Mouse (Mus musculus): ENCODE results near the gene Mamstr. TPM values are rescaled to one million over a fixed set of nuclear protein-coding genes. Genes with fewer than 3 reads are reported as not detected.

Mamstr gene
- polyA plus RNA-seq, 1 experiment: 2.5 TPM

DNA sequence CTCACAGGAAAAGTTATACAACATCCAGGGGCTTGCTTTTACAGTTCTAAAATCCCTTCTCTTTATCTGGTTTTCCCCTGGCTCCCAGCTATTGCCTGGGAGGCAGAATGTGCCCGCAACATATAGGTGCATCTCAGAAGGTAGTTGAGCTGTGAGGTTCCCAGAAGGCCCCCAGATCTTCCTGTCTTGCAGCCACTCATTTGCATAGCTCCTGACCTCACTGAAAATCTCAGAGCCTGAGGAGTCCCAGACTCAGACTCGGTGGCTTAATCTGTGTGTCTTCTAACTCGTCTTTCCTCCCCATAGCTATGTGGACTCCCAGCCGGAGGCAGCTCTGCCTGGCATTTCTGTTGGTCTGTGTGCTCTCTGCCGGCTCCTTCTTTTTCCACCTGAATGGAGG lies 21.5 kb upstream of the Mamstr start:
- TF ChIP-seq CTCF (IDR thresholded peaks at IDR 0.05; ENCODE audit: extremely low read depth, insufficient read depth, insufficient read length, insufficient replicate concordance): no peak
- no peak for TF ChIP-seq POLR2A (IDR thresholded peaks at IDR 0.05; ENCODE audit: low read depth, low read length)
- WGBS: 72% methylated on average over 5 of the region's 5 CpGs
- H3K4me1 ChIP-seq (ENCODE audit: control insufficient read depth, insufficient read depth, insufficient read length): no peaks in the 10 kb centered on the region; the same call in 1 of the 2 replicates
- H3K27ac ChIP-seq (ENCODE audit: insufficient read depth, low read length): no peak overlapping the region
- DNase-seq (ENCODE audit: low read depth in 1 of 2, low spot score in 2 of 2): no peak
- no peaks in the 10 kb centered on the region for H3K36me3 ChIP-seq (ENCODE audit: control insufficient read depth, insufficient read depth, low read length)
- peaks cover 2% of the 10 kb centered on the region; the same call in 1 of the 2 replicates for H3K27me3 ChIP-seq (ENCODE audit: control insufficient read depth, insufficient read depth, low read length)
- no peak overlapping the region for H3K4me3 ChIP-seq (ENCODE audit: extremely low read depth, insufficient read depth, insufficient read length)

DNA sequence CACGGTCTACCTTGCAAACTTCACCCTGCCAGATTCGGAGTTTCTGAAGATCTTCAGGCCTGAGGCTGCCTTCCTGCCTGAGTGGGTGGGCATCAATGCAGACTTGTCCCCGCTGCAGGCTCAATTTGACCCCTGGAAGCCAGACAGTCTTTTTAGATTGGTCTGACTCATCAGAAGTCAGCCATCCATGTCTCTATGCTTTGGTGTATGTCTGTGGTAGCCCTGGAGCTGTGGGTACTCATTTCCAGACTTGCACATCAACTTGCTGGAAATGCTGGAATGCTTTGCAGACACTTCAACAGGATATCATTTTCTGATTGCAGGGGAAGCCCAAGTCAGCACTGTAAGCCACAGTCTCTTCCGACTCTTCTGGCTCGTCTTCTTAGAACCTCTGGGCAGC lies 20.2 kb upstream of the Mamstr start:
- Histone ChIP-seq H3K36me3 (ENCODE audit: control insufficient read depth, insufficient read depth, low read length) (no peaks in the 10 kb centered on the region), H3K4me1 (ENCODE audit: control insufficient read depth, insufficient read depth, insufficient read length) (no peaks in the 10 kb centered on the region; the same call in 1 of the 2 replicates), H3K27me3 (ENCODE audit: control insufficient read depth, insufficient read depth, low read length) (peaks cover 2% of the 10 kb centered on the region; the same call in 1 of the 2 replicates), H3K4me3 (ENCODE audit: extremely low read depth, insufficient read depth, insufficient read length) (no peak overlapping the region), H3K27ac (ENCODE audit: insufficient read depth, low read length) (no peak overlapping the region)
- no peak for TF ChIP-seq CTCF (IDR thresholded peaks at IDR 0.05; ENCODE audit: extremely low read depth, insufficient read depth, insufficient read length, insufficient replicate concordance)
- no peak for TF ChIP-seq POLR2A (IDR thresholded peaks at IDR 0.05; ENCODE audit: low read depth, low read length)
- whole genome bisulfite sequencing: 92% methylated on average over 5 of the region's 5 CpGs
- no peak for DNase-seq (ENCODE audit: low read depth in 1 of 2, low spot score in 2 of 2)

DNA sequence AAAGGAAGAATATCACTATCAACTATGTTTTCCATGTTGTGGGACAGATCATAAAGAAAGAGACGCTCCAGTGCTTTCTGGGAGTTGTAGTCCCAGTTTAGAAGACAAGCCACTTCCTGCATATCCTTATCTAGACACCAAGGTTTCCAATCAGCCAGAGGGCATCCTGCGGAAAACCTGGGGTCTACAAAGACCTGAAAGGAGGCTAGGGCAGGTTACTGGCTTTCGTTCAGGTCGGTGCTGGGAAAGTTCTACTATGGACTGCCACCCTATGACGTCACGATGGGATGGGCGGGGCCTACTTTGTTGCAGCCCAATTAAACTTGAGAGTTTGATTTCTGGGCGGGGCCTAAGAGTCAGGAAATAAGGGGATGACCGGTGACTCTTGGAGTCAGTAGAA lies 18.3 kb upstream of the Mamstr start, which contains the start of gene Izumo1:
Gene Izumo1 (plus strand): TSS at position 369 of the 400 bp plus-strand sequence.
- H3K36me3 ChIP-seq (ENCODE audit: control insufficient read depth, insufficient read depth, low read length): no peaks in the 10 kb centered on the region
- no peaks in the 10 kb centered on the region; the same call in 1 of the 2 replicates for H3K4me1 ChIP-seq (ENCODE audit: control insufficient read depth, insufficient read depth, insufficient read length)
- no peak within 1 kb of the TSS for H3K27ac ChIP-seq (ENCODE audit: insufficient read depth, low read length)
- H3K27me3 ChIP-seq (ENCODE audit: control insufficient read depth, insufficient read depth, low read length): peaks cover 2% of the 10 kb centered on the region; the same call in 1 of the 2 replicates
- DNase-seq (ENCODE audit: low read depth in 1 of 2, low spot score in 2 of 2): no peak
- H3K4me3 ChIP-seq (ENCODE audit: extremely low read depth, insufficient read depth, insufficient read length): no peak within 1 kb of the TSS
- no peak for TF ChIP-seq POLR2A (IDR thresholded peaks at IDR 0.05; ENCODE audit: low read depth, low read length)
- no peak for TF ChIP-seq CTCF (IDR thresholded peaks at IDR 0.05; ENCODE audit: extremely low read depth, insufficient read depth, insufficient read length, insufficient replicate concordance)
- 49% methylated on average over 9 of the region's 9 CpGs for WGBS

DNA sequence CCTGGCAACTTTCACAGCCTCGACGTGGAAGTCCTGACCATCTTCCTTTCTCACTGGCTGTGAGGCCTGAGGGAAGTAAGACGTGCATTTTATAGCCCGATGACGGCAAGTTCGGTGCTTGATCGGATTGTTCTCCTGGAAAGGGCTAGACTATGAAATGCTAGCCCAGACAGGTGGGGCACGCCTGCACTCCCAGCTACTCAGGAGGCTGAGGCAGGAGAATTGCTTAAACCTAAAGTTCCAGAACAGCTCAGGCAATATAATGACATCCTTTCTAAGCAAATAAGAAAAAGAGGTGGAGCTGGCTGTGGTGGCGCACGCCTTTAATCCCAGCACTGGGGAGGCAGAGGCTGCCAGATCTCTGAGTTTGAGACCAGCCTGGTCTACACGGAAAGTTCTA lies 16.3 kb upstream of the Mamstr start:
- TF ChIP-seq CTCF (IDR thresholded peaks at IDR 0.05; ENCODE audit: extremely low read depth, insufficient read depth, insufficient read length, insufficient replicate concordance): no peak
- TF ChIP-seq POLR2A (IDR thresholded peaks at IDR 0.05; ENCODE audit: low read depth, low read length): no peak
- Histone ChIP-seq H3K36me3 (ENCODE audit: control insufficient read depth, insufficient read depth, low read length) (no peaks in the 10 kb centered on the region), H3K4me1 (ENCODE audit: control insufficient read depth, insufficient read depth, insufficient read length) (peaks cover 1% of the 10 kb centered on the region; the same call in 1 of the 2 replicates), H3K27ac (ENCODE audit: insufficient read depth, low read length) (no peak overlapping the region), H3K27me3 (ENCODE audit: control insufficient read depth, insufficient read depth, low read length) (no peaks in the 10 kb centered on the region), H3K4me3 (ENCODE audit: extremely low read depth, insufficient read depth, insufficient read length) (no peak overlapping the region)
- no peak for DNase-seq (ENCODE audit: low read depth in 1 of 2, low spot score in 2 of 2)
- WGBS: 89% methylated on average over 11 of the region's 11 CpGs

DNA sequence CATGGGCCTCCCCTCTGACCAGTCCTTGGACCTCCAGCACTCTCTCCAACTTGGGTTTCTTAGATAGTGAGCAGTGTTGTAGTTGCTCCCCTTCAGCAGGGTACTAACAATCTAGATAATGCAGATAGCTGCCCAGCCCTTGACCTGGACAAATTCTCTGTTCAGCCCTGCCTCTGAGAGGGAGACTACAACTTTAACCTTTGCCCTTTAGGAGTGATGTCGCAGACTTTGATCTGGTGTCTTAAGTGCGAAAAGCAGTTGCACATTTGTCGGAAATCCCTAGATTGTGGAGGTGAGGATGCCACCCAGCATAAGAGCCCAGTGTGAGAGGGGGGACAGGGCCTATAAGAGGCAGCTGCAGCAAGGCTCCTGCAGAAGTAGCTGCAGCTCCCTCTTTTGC lies 15.1 kb upstream of the Mamstr start:
- TF ChIP-seq POLR2A (IDR thresholded peaks at IDR 0.05; ENCODE audit: low read depth, low read length): no peak
- no peak for TF ChIP-seq CTCF (IDR thresholded peaks at IDR 0.05; ENCODE audit: extremely low read depth, insufficient read depth, insufficient read length, insufficient replicate concordance)
- 90% methylated on average over 3 of the region's 3 CpGs for WGBS
- Histone ChIP-seq H3K27me3 (ENCODE audit: control insufficient read depth, insufficient read depth, low read length) (no peaks in the 10 kb centered on the region), H3K27ac (ENCODE audit: insufficient read depth, low read length) (no peak overlapping the region), H3K4me1 (ENCODE audit: control insufficient read depth, insufficient read depth, insufficient read length) (peaks cover 3% of the 10 kb centered on the region; the same call in 1 of the 2 replicates), H3K4me3 (ENCODE audit: extremely low read depth, insufficient read depth, insufficient read length) (no peak overlapping the region), H3K36me3 (ENCODE audit: control insufficient read depth, insufficient read depth, low read length) (no peaks in the 10 kb centered on the region)
- no peak for DNase-seq (ENCODE audit: low read depth in 1 of 2, low spot score in 2 of 2)

DNA sequence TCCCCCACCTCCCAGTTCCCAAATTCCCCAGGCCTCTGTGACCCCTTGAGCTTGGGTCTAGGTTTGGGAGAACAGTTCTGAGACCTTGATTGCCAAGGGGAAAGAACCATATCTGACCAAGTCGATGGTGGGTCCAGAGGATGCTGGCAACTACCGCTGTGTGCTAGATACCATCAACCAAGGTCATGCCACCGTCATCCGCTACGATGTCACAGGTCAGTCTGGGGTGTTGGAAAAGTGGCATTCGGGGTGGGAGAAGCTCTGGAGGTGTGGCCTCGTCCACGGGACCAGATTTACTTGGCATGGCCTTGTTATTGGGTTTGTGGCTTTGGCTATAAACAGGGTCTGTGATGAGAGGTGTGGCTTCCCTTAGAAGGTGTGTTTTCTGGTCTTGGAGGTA lies 14.3 kb upstream of the Mamstr start:
- DNase-seq (ENCODE audit: low read depth in 1 of 2, low spot score in 2 of 2): no peak
- Histone ChIP-seq H3K4me1 (ENCODE audit: control insufficient read depth, insufficient read depth, insufficient read length) (peaks cover 3% of the 10 kb centered on the region; the same call in 1 of the 2 replicates), H3K4me3 (ENCODE audit: extremely low read depth, insufficient read depth, insufficient read length) (no peak overlapping the region), H3K36me3 (ENCODE audit: control insufficient read depth, insufficient read depth, low read length) (no peaks in the 10 kb centered on the region), H3K27me3 (ENCODE audit: control insufficient read depth, insufficient read depth, low read length) (no peaks in the 10 kb centered on the region), H3K27ac (ENCODE audit: insufficient read depth, low read length) (no peak overlapping the region)
- 83% methylated on average over 8 of the region's 8 CpGs for WGBS
- TF ChIP-seq CTCF (IDR thresholded peaks at IDR 0.05; ENCODE audit: extremely low read depth, insufficient read depth, insufficient read length, insufficient replicate concordance): no peak
- TF ChIP-seq POLR2A (IDR thresholded peaks at IDR 0.05; ENCODE audit: low read depth, low read length): no peak

DNA sequence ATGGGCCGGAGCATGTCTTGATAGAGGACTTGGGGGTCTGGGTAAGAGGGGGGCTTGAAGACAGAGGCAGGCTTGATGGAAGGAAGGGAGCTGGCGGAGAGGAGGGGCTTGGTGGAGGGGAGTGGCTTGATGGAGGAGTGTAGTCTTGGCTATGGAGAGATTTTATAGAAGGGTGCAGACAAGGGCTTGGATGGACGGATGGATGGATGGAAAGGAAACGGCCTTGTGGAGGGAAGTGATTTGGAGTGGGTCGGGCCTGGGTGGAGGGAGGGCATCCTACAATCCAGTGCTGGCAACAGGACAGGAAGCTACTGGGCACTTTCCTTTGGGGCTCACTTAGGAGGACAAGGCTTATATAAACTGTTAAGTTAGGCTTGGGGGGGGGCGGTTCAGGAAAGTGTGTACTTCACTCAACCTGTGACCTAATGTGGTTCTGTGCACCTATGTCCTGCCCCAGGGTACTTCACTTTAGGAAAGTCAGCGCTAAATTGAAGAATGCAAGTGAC lies 13.2 kb upstream of the Mamstr start:
- H3K4me3 ChIP-seq (ENCODE audit: extremely low read depth, insufficient read depth, insufficient read length): no peak overlapping the region
- no peaks in the 10 kb centered on the region for H3K36me3 ChIP-seq (ENCODE audit: control insufficient read depth, insufficient read depth, low read length)
- H3K27me3 ChIP-seq (ENCODE audit: control insufficient read depth, insufficient read depth, low read length): no peaks in the 10 kb centered on the region
- no peak overlapping the region; the same call in 1 of the 2 replicates for H3K27ac ChIP-seq (ENCODE audit: insufficient read depth, low read length)
- 90% methylated on average over 7 of the region's 7 CpGs for WGBS
- TF ChIP-seq POLR2A (IDR thresholded peaks at IDR 0.05; ENCODE audit: low read depth, low read length): no peak
- no peak for TF ChIP-seq CTCF (IDR thresholded peaks at IDR 0.05; ENCODE audit: extremely low read depth, insufficient read depth, insufficient read length, insufficient replicate concordance)
- no peak for DNase-seq (ENCODE audit: low read depth in 1 of 2, low spot score in 2 of 2)
- H3K4me1 ChIP-seq (ENCODE audit: control insufficient read depth, insufficient read depth, insufficient read length): peaks cover 3% of the 10 kb centered on the region; the same call in 1 of the 2 replicates
